Mouse (Mus musculus): ENCODE measurements around the gene Edc3.
"Not testable (repeated sequence)": the region's sequence is repeated elsewhere in the genome, so short reads cannot be mapped to it uniquely, and the experiment has no call there.

Gene Edc3

GRCm38 (mm10) chr9:57687751-57688150, 20.6 kb upstream of the Edc3 start, which contains the start of gene Cyp1a1:
Cyp1a1 (plus strand) TSS chr9:57687928.
- Histone ChIP-seq H3K36me3 (ENCODE audit: control insufficient read depth, insufficient read depth, low read length, poor library complexity, severe bottlenecking) (no peaks in the 10 kb centered on the region), H3K27me3 (ENCODE audit: control insufficient read depth, insufficient read depth, low read length, poor library complexity, severe bottlenecking) (no peaks in the 10 kb centered on the region; the same call in 1 of the 2 replicates)
- DNase-seq (ENCODE audit: low read depth, low spot score) = no peak

- H3K36me3 ChIP-seq (ENCODE audit: control insufficient read depth, insufficient read depth, low read length, poor library complexity, severe bottlenecking) = no peaks in the 10 kb centered on the region
- peak; percentile 35 for DNase-seq (ENCODE audit: low read depth, low spot score)
- no peaks in the 10 kb centered on the region; the same call in 1 of the 2 replicates for H3K27me3 ChIP-seq (ENCODE audit: control insufficient read depth, insufficient read depth, low read length, poor library complexity, severe bottlenecking)
Observed at GRCm38 (mm10) chr9:57688158-57688557, 20.2 kb upstream of the Edc3 start.

DNA sequence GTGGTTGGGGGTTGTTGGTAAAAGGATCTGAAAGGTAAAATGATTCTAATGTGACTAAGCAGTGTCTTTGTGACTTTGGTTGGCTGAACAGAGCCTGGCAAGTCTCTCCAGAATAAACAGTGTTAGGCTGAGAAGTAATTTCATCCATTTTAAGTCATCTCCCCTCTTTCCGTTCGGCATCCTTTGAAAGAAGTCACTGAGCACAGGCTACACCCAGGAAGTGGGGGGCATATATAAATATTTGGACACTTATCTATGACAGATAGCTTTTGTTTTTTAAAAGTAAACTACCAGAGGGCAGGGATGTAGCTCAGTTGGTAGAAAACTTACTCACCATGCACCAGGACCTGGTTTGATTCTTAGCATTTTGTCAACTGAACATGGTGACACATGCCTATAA, 19.7 kb upstream of the Edc3 start:
- Histone ChIP-seq H3K27me3 (ENCODE audit: control insufficient read depth, insufficient read depth, low read length, poor library complexity, severe bottlenecking) (no peaks in the 10 kb centered on the region; the same call in 1 of the 2 replicates), H3K36me3 (ENCODE audit: control insufficient read depth, insufficient read depth, low read length, poor library complexity, severe bottlenecking) (no peaks in the 10 kb centered on the region)
- no peak for DNase-seq (ENCODE audit: low read depth, low spot score)

- DNase-seq (ENCODE audit: low read depth, low spot score) = no peak
- no peaks in the 10 kb centered on the region; the same call in 1 of the 2 replicates for H3K27me3 ChIP-seq (ENCODE audit: control insufficient read depth, insufficient read depth, low read length, poor library complexity, severe bottlenecking)
- no peaks in the 10 kb centered on the region for H3K36me3 ChIP-seq (ENCODE audit: control insufficient read depth, insufficient read depth, low read length, poor library complexity, severe bottlenecking)
Observed at GRCm38 (mm10) chr9:57694108-57694507, 14.2 kb upstream of the Edc3 start.

DNA sequence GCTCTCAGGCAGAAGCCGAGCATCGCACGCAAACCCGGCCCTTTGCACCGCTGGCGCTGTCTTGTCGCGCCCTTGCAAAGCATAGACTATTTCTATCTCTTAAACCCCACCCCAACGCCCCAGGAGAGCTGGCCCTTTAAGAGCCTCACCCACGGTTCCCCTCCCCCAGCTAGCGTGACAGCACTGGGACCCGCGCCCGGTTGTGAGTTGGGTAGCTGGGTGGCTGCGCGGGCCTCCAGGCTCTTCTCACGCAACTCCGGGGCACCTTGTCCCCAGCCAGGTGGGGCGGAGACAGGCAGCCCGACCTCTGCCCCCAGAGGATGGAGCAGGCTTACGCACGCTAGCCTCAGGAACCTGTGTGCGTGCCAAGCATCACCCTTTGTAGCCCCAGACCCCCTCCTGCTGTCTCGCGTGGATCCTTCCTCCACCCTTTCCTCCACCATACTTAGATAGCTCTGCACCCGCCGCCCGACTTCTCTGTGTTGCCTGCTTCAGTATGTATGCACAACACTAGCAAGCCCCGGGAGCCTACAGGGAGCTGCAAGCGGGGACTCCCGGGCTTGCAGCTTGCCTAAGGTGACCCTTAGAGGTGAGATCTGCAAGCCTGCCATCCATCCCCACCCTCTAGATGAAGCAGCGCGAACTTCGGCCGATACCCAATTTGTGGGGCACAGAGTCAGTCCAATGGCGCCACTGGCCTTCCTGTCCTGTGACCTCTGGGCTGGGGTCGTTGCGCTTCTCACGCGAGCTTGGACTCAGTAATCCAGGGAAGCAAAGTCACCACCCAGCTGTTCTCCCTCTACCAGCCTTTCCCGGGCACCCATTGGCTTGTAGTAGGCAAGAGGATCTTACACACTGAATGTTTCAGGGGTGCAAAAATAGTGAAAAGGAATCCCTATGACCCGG, 11.7 kb upstream of the Edc3 start:
- Histone ChIP-seq H3K27me3 (ENCODE audit: control insufficient read depth, insufficient read depth, low read length, poor library complexity, severe bottlenecking) (no peaks in the 10 kb centered on the region; the same call in 1 of the 2 replicates), H3K36me3 (ENCODE audit: control insufficient read depth, insufficient read depth, low read length, poor library complexity, severe bottlenecking) (no peaks in the 10 kb centered on the region)
- DNase-seq (ENCODE audit: low read depth, low spot score) = peak; percentile 11

DNA sequence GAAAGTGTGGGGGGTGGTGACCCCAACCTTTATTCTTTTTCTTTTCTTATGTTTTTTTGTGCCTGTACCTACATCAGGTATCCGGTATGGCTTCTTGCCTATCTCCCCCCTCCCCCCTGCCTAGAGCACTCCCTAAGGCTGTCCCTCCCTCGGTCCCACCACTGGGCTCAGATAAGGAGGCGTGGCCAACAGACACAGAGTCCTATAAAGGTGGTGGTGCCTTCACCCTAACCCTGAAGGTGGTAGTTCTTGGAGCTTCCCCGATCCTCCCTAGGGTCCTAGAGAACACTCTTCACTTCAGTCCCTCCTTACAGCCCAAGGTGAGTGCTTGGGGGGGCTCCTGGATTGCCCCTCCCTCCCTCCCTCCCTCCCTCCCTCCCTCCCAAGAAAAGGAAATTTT, 11.0 kb upstream of the Edc3 start:
- H3K36me3 ChIP-seq (ENCODE audit: control insufficient read depth, insufficient read depth, low read length, poor library complexity, severe bottlenecking) = no peaks in the 10 kb centered on the region
- no peaks in the 10 kb centered on the region; the same call in 1 of the 2 replicates for H3K27me3 ChIP-seq (ENCODE audit: control insufficient read depth, insufficient read depth, low read length, poor library complexity, severe bottlenecking)
- DNase-seq (ENCODE audit: low read depth, low spot score) = no peak

- no peak for DNase-seq (ENCODE audit: low read depth, low spot score)
- Histone ChIP-seq H3K27me3 (ENCODE audit: control insufficient read depth, insufficient read depth, low read length, poor library complexity, severe bottlenecking) (no peaks in the 10 kb centered on the region), H3K36me3 (ENCODE audit: control insufficient read depth, insufficient read depth, low read length, poor library complexity, severe bottlenecking) (no peaks in the 10 kb centered on the region)
Observed at GRCm38 (mm10) chr9:57698466-57699150, 9.7 kb upstream of the Edc3 start.

GRCm38 (mm10) chr9:57706496-57706895, 1.8 kb upstream of the Edc3 start:
- Histone ChIP-seq H3K36me3 (ENCODE audit: control insufficient read depth, insufficient read depth, low read length, poor library complexity, severe bottlenecking) (no peaks in the 10 kb centered on the region), H3K27me3 (ENCODE audit: control insufficient read depth, insufficient read depth, low read length, poor library complexity, severe bottlenecking) (no peaks in the 10 kb centered on the region)
- no peak for DNase-seq (ENCODE audit: low read depth, low spot score)

DNA sequence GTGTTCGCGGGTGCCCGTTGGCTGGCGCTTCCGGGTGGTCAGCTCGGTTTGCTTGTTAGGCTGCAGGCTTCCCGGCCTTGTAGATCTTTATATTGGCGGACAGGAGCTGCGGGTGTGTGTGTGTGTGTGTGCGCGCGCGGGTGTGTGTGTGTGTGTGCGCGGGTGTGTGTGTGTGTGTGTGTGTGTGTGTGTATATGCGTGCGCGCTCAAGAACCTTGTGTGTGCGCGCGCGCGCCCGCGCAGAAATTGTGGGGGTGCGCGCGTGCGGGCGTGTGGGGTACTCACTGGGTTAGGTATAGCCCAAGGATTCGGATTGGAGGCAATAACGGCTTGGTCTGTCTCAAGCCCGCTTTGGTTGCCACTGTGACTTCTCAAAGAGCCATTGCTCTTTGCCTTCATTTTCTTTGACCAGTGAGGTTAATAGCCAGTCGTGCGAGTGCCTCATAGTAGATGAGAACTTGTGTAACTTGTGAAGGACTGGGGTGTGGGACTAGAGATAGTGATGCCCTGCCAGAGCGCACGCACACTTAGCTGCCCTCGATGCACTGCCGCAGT, 457 bp downstream of the Edc3 start:
- peaks cover 4% of the 10 kb centered on the region for H3K36me3 ChIP-seq (ENCODE audit: control insufficient read depth, insufficient read depth, low read length, poor library complexity, severe bottlenecking)
- no peaks in the 10 kb centered on the region for H3K27me3 ChIP-seq (ENCODE audit: control insufficient read depth, insufficient read depth, low read length, poor library complexity, severe bottlenecking)
- DNase-seq (ENCODE audit: low read depth, low spot score) = no peak

GRCm38 (mm10) chr9:57710214-57710613, 1.9 kb downstream of the Edc3 start:
- not testable (repeated sequence) for DNase-seq (ENCODE audit: low read depth, low spot score); H3K27me3 ChIP-seq (ENCODE audit: control insufficient read depth, insufficient read depth, low read length, poor library complexity, severe bottlenecking)
- peaks cover 12% of the 10 kb centered on the region for H3K36me3 ChIP-seq (ENCODE audit: control insufficient read depth, insufficient read depth, low read length, poor library complexity, severe bottlenecking)

GRCm38 (mm10) chr9:57712194-57712593, 3.9 kb downstream of the Edc3 start:
- peak; percentile 31 for DNase-seq (ENCODE audit: low read depth, low spot score)
- peaks cover 24% of the 10 kb centered on the region for H3K36me3 ChIP-seq (ENCODE audit: control insufficient read depth, insufficient read depth, low read length, poor library complexity, severe bottlenecking)
- no peaks in the 10 kb centered on the region for H3K27me3 ChIP-seq (ENCODE audit: control insufficient read depth, insufficient read depth, low read length, poor library complexity, severe bottlenecking)

GRCm38 (mm10) chr9:57718408-57718807, 10.1 kb downstream of the Edc3 start:
- Histone ChIP-seq H3K36me3 (ENCODE audit: control insufficient read depth, insufficient read depth, low read length, poor library complexity, severe bottlenecking) (peaks cover 32% of the 10 kb centered on the region), H3K27me3 (ENCODE audit: control insufficient read depth, insufficient read depth, low read length, poor library complexity, severe bottlenecking) (no peaks in the 10 kb centered on the region)
- no peak for DNase-seq (ENCODE audit: low read depth, low spot score)

GRCm38 (mm10) chr9:57720736-57721135, 12.4 kb downstream of the Edc3 start:
- H3K36me3 ChIP-seq (ENCODE audit: control insufficient read depth, insufficient read depth, low read length, poor library complexity, severe bottlenecking) = peaks cover 20% of the 10 kb centered on the region
- no peaks in the 10 kb centered on the region for H3K27me3 ChIP-seq (ENCODE audit: control insufficient read depth, insufficient read depth, low read length, poor library complexity, severe bottlenecking)
- no peak for DNase-seq (ENCODE audit: low read depth, low spot score)

- DNase-seq (ENCODE audit: low read depth, low spot score) = no peak
- peaks cover 10% of the 10 kb centered on the region for H3K36me3 ChIP-seq (ENCODE audit: control insufficient read depth, insufficient read depth, low read length, poor library complexity, severe bottlenecking)
- H3K27me3 ChIP-seq (ENCODE audit: control insufficient read depth, insufficient read depth, low read length, poor library complexity, severe bottlenecking) = no peaks in the 10 kb centered on the region
Observed at GRCm38 (mm10) chr9:57722371-57722770, 14.0 kb downstream of the Edc3 start.

- H3K36me3 ChIP-seq (ENCODE audit: control insufficient read depth, insufficient read depth, low read length, poor library complexity, severe bottlenecking) = peaks cover 8% of the 10 kb centered on the region
- peak; percentile 15 for DNase-seq (ENCODE audit: low read depth, low spot score)
- no peaks in the 10 kb centered on the region for H3K27me3 ChIP-seq (ENCODE audit: control insufficient read depth, insufficient read depth, low read length, poor library complexity, severe bottlenecking)
Observed at GRCm38 (mm10) chr9:57723315-57723715, 15.0 kb downstream of the Edc3 start.

Measured in splenic B cell, adult 2 months (primary cell).